Mouse (Mus musculus) myocyte (in vitro differentiated cells): Measurements from ENCODE around the gene Sobp.

Experiments
- CEBPB ChIP-seq: IDR thresholded peaks from 2 replicates; pipeline ENCODE4 v1.6.1; 2011; ENCODE audit warnings: mild to moderate bottlenecking, moderate library complexity; ENCODE audit not compliant: poor library complexity, insufficient read depth, severe bottlenecking
- E2F4 ChIP-seq: IDR thresholded peaks from one replicate; pipeline ENCODE4 v1.6.1; 2011; ENCODE audit warnings: mild to moderate bottlenecking, control low read depth, moderate library complexity; ENCODE audit not compliant: insufficient read depth
- POLR2A ChIP-seq: IDR thresholded peaks from one replicate; pipeline ENCODE4 v1.6.1; 2011; ENCODE audit warnings: low read depth, mild to moderate bottlenecking, control low read depth, moderate library complexity; ENCODE audit not compliant: insufficient read length
- POLR2AphosphoS2 ChIP-seq: IDR thresholded peaks from one replicate; pipeline ENCODE4 v1.6.1; 2011; ENCODE audit warnings: low read depth, control low read depth; ENCODE audit not compliant: insufficient read length
- SRF ChIP-seq: IDR thresholded peaks from one replicate; pipeline ENCODE4 v1.6.1; 2011; ENCODE audit warnings: low read depth; ENCODE audit not compliant: control insufficient read depth, insufficient read length
- TCF3 ChIP-seq: IDR thresholded peaks from one replicate; pipeline ENCODE4 v1.6.1; 2011; ENCODE audit warnings: low read depth, control low read depth; ENCODE audit not compliant: insufficient read length

- TF ChIP-seq SRF (no peak), TCF3 (no peak), POLR2A (no peak), CEBPB (no peak), E2F4 (no peak), POLR2AphosphoS2 (no peak)
These were observed 109.0 kb downstream of the Sobp start for GRCm38 (mm10) chr10:43065331-43065730.
